Mouse (Mus musculus): ENCODE data around the gene Lpcat4. TPM values are rescaled to one million over a fixed set of nuclear protein-coding genes. Genes with fewer than 3 reads are reported as not detected.

Gene Lpcat4
- total RNA-seq, 2 experiments from 2014 or later, result 2.3 to 2.5 TPM

GRCm38 (mm10) chr2:112292823-112293222 lies 53.6 kb downstream of the Lpcat4 start:
- DNase-seq, result no peak
- intact Hi-C loops (cut with DNase I), result no loop called here

- intact Hi-C loops (cut with DNase I), result no loop called here
- DNase-seq, result no peak
Measured at GRCm38 (mm10) chr2:112296211-112296610, 56.9 kb downstream of the Lpcat4 start.

Other genes starting within 250 kb of the Lpcat4 start
- gene Olfr1309, start 249.2 kb upstream of the Lpcat4 start, total RNA-seq (2021), result not detected
- gene Olfr1310, start 226.8 kb upstream of the Lpcat4 start, total RNA-seq (2021), result not detected
- gene Olfr1311, start 215.1 kb upstream of the Lpcat4 start, total RNA-seq (2021), result not detected
- not detected for gene Olfr1312, start 189.2 kb upstream of the Lpcat4 start, total RNA-seq (2021)
- not detected for gene Olfr1313, start 161.6 kb upstream of the Lpcat4 start, total RNA-seq (2021)
- not detected for gene Olfr1314, start 142.7 kb upstream of the Lpcat4 start, total RNA-seq (2021)
- not detected for gene Olfr1315-ps1, start 124.0 kb upstream of the Lpcat4 start, total RNA-seq (2021)
- gene Olfr1316, start 104.5 kb upstream of the Lpcat4 start, total RNA-seq (2021), result not detected
- gene Olfr1317, start 99.1 kb upstream of the Lpcat4 start, total RNA-seq (2021), result not detected
- gene Olfr1318, start 85.3 kb upstream of the Lpcat4 start, total RNA-seq (2021), result not detected
- gene Nutm1, start 19.8 kb downstream of the Lpcat4 start, total RNA-seq (2021), result not detected
- gene Nop10, start 22.5 kb downstream of the Lpcat4 start, total RNA-seq (2021), result 10 to 100 TPM; 61.8 to 62.8 TPM
- gene Slc12a6, start 26.4 kb downstream of the Lpcat4 start, total RNA-seq (2021), result 10 to 100 TPM; 36.0 to 39.9 TPM
- gene Gm21985, start 26.8 kb downstream of the Lpcat4 start, total RNA-seq (2021), result 1 to 10 TPM in 1 of 2 experiments, under 1 TPM in 1; 0.89 to 1.6 TPM
- gene Emc4, start 128.6 kb downstream of the Lpcat4 start, total RNA-seq (2021), result 10 to 100 TPM; 61.7 to 64.6 TPM
- gene Katnbl1, start 139.7 kb downstream of the Lpcat4 start, total RNA-seq (2021), result 1 to 10 TPM; 4.4 to 5.0 TPM
- gene Emc7, start 215.5 kb downstream of the Lpcat4 start, total RNA-seq (2021), result 10 to 100 TPM; 16.2 to 16.8 TPM
- gene Chrm5, start 241.3 kb downstream of the Lpcat4 start, total RNA-seq (2021), result not detected